Mouse (Mus musculus): ENCODE data around the gene Smarce1. TPM values are rescaled to one million over a fixed set of nuclear protein-coding genes. Genes with fewer than 3 reads are reported as not detected.

Smarce1 gene
- 48.9 TPM for polyA plus RNA-seq (2014; fragmentation: Illumina TruSeq; extraction: RNeasy Lipid Tissue Mini Kit (QIAGEN cat#74804); ENCODE audit: low read depth, low replicate concordance)

GRCm38 (mm10) chr11:99230261-99231048, at the start of gene Smarce1:
Gene Smarce1 (minus strand): TSS chr11:99231017.

GRCm38 (mm10) chr11:99243820-99244374, 13.1 kb upstream of the Smarce1 start, which contains the start of gene Krt222:
Gene Krt222 (minus strand): TSS chr11:99244085.

Other genes with a start within 250 kb of the Smarce1 start
- not detected for gene Gjd3, start 248.0 kb downstream of the Smarce1 start, polyA plus RNA-seq (2014; fragmentation: Illumina TruSeq; extraction: RNeasy Lipid Tissue Mini Kit (QIAGEN cat#74804); ENCODE audit: low read depth, low replicate concordance)
- gene Top2a, start 206.8 kb downstream of the Smarce1 start, polyA plus RNA-seq (2014; fragmentation: Illumina TruSeq; extraction: RNeasy Lipid Tissue Mini Kit (QIAGEN cat#74804); ENCODE audit: low read depth, low replicate concordance): 0.58 TPM
- gene Igfbp4, start 189.8 kb downstream of the Smarce1 start, polyA plus RNA-seq (2014; fragmentation: Illumina TruSeq; extraction: RNeasy Lipid Tissue Mini Kit (QIAGEN cat#74804); ENCODE audit: low read depth, low replicate concordance): 267 TPM
- gene Tns4, start 141.7 kb downstream of the Smarce1 start, polyA plus RNA-seq (2014; fragmentation: Illumina TruSeq; extraction: RNeasy Lipid Tissue Mini Kit (QIAGEN cat#74804); ENCODE audit: low read depth, low replicate concordance): 0.08 TPM
- 0.32 TPM for gene Ccr7, start 75.9 kb downstream of the Smarce1 start, polyA plus RNA-seq (2014; fragmentation: Illumina TruSeq; extraction: RNeasy Lipid Tissue Mini Kit (QIAGEN cat#74804); ENCODE audit: low read depth, low replicate concordance)
- not detected for gene Krt222, start 13.1 kb upstream of the Smarce1 start, polyA plus RNA-seq (2014; fragmentation: Illumina TruSeq; extraction: RNeasy Lipid Tissue Mini Kit (QIAGEN cat#74804); ENCODE audit: low read depth, low replicate concordance)
- not detected for gene Krt24, start 54.2 kb upstream of the Smarce1 start, polyA plus RNA-seq (2014; fragmentation: Illumina TruSeq; extraction: RNeasy Lipid Tissue Mini Kit (QIAGEN cat#74804); ENCODE audit: low read depth, low replicate concordance)
- gene Krt25, start 91.9 kb upstream of the Smarce1 start, polyA plus RNA-seq (2014; fragmentation: Illumina TruSeq; extraction: RNeasy Lipid Tissue Mini Kit (QIAGEN cat#74804); ENCODE audit: low read depth, low replicate concordance): not detected
- gene Krt26, start 106.9 kb upstream of the Smarce1 start, polyA plus RNA-seq (2014; fragmentation: Illumina TruSeq; extraction: RNeasy Lipid Tissue Mini Kit (QIAGEN cat#74804); ENCODE audit: low read depth, low replicate concordance): not detected
- not detected for gene Krt27, start 120.1 kb upstream of the Smarce1 start, polyA plus RNA-seq (2014; fragmentation: Illumina TruSeq; extraction: RNeasy Lipid Tissue Mini Kit (QIAGEN cat#74804); ENCODE audit: low read depth, low replicate concordance)
- not detected for gene Krt28, start 143.9 kb upstream of the Smarce1 start, polyA plus RNA-seq (2014; fragmentation: Illumina TruSeq; extraction: RNeasy Lipid Tissue Mini Kit (QIAGEN cat#74804); ENCODE audit: low read depth, low replicate concordance)
- 6.3 TPM for gene Krt10, start 158.3 kb upstream of the Smarce1 start, polyA plus RNA-seq (2014; fragmentation: Illumina TruSeq; extraction: RNeasy Lipid Tissue Mini Kit (QIAGEN cat#74804); ENCODE audit: low read depth, low replicate concordance)
- gene Krt12, start 191.2 kb upstream of the Smarce1 start, polyA plus RNA-seq (2014; fragmentation: Illumina TruSeq; extraction: RNeasy Lipid Tissue Mini Kit (QIAGEN cat#74804); ENCODE audit: low read depth, low replicate concordance): not detected
- not detected for gene Krt20, start 207.1 kb upstream of the Smarce1 start, polyA plus RNA-seq (2014; fragmentation: Illumina TruSeq; extraction: RNeasy Lipid Tissue Mini Kit (QIAGEN cat#74804); ENCODE audit: low read depth, low replicate concordance)